Comparison of ENCODE assay signal across 32 mouse cellular contexts in genomic region chr11:70512709-70513342, GRCm38 (mm10). TPM values are rescaled to one million over a fixed set of nuclear protein-coding genes. Genes with fewer than 3 reads are reported as not detected.
DNase-seq lines count a peak whose midpoint lies in the region; ATAC-seq and TF ChIP-seq lines count a peak whose summit lies in the region.
"Had no signal": no experiment of that assay in that cellular context is flagged by ENCODE, and none has a peak within 500 bp of the region (broad histone marks: within the 10 kb centered on the region; RNA-seq: fewer than 3 reads in every experiment).

No protein-coding gene starts in this region.

- no peak for TF ChIP-seq CTCF in gastrocnemius, adult 2 months (IDR thresholded peaks at IDR 0.05)
- TF ChIP-seq CTCF in CH12.LX (conservative IDR thresholded peaks at IDR 0.05 in 1 of 2, IDR thresholded peaks at IDR 0.05 in 1 of 2; ENCODE audit: low read depth in 2 of 2, low read length in 2 of 2): no peak

- peaks cover 20 to 69% of the 10 kb centered on the region in 2 experiments for H3K4me1 ChIP-seq in CH12.LX (ENCODE audit: control insufficient read depth in 1 of 2, insufficient read depth in 2 of 2)
- peaks cover 19% of the 10 kb centered on the region for H3K4me1 ChIP-seq in kidney, embryonic 15.5 days

- peak; percentile 78 for TF ChIP-seq EP300 in CH12.LX (IDR thresholded peaks at IDR 0.05; ENCODE audit: low read length)

- no peaks in the 10 kb centered on the region for H3K79me2 ChIP-seq in CH12.LX (replicated peaks; ENCODE audit: control insufficient read depth, extremely low read depth, insufficient read depth, poor library complexity, severe bottlenecking)

- peak overlapping the region; percentile 31; the same call in 1 of the 2 replicates for H3K27ac ChIP-seq in gastrocnemius, adult 2 months
- peak overlapping the region; percentile 79 for H3K27ac ChIP-seq in CH12.LX (ENCODE audit: insufficient read depth, low read depth)
- no peak overlapping the region for H3K27ac ChIP-seq in kidney, embryonic 15.5 days
- H3K27ac ChIP-seq: forebrain, embryonic 13.5 days; heart, adult 2 months; heart, embryonic 10.5 days; heart, embryonic 13.5 days; hindbrain, embryonic 15.5 days had no signal

- H3K4me2 ChIP-seq in CH12.LX (ENCODE audit: insufficient read depth, low read depth, poor library complexity, severe bottlenecking): peak overlapping the region; percentile 70
- H3K4me2 ChIP-seq in kidney, embryonic 15.5 days: no peak overlapping the region
- H3K4me2 ChIP-seq: forebrain, embryonic 13.5 days; heart, embryonic 13.5 days; hindbrain, embryonic 15.5 days had no signal

- no peak for ATAC-seq in kidney, embryonic 15.5 days (replicated peaks; ENCODE audit: low FRiP score)
- ATAC-seq: forebrain, embryonic 13.5 days; forebrain, embryonic 16.5 days; intestine, embryonic 16.5 days had no signal

- TF ChIP-seq RAD21 in CH12.LX (IDR thresholded peaks at IDR 0.05; ENCODE audit: low read depth, low read length): no peak

- dilution Hi-C loops in CH12.LX (cut with MboI; ENCODE audit: extremely low pct_ligation_motif_present, extremely low pct_unique_long_range_greater_than_20kb, low sequenced_read_pairs): no loop called here

- H3K36me3 ChIP-seq in CH12.LX (replicated peaks in 1 of 2; ENCODE audit: control insufficient read depth in 1 of 2, insufficient read depth in 1 of 2, low read length in 1 of 2): no peaks in the 10 kb centered on the region
- H3K36me3 ChIP-seq in kidney, embryonic 15.5 days: no peaks in the 10 kb centered on the region
- H3K36me3 ChIP-seq: forebrain, embryonic 10.5 days; heart, embryonic 10.5 days; heart, embryonic 13.5 days; hindbrain, embryonic 15.5 days had no signal

- WGBS in kidney, embryonic 15.5 days: 76% methylated on average over 7 of the region's 7 CpGs

- TF ChIP-seq POLR2A in CH12.LX (IDR thresholded peaks at IDR 0.05; ENCODE audit: low read depth, low read length): no peak; the same call in 1 of the 2 replicates

- H3K9me3 ChIP-seq in CH12.LX (replicated peaks; ENCODE audit: low read length): no peaks in the 10 kb centered on the region
- no peaks in the 10 kb centered on the region for H3K9me3 ChIP-seq in kidney, embryonic 15.5 days (replicated peaks)
- H3K9me3 ChIP-seq: forebrain, embryonic 10.5 days; forebrain, embryonic 13.5 days; heart, embryonic 10.5 days; heart, embryonic 13.5 days; hindbrain, embryonic 15.5 days had no signal

- peak overlapping the region; percentile 56 for H3K9ac ChIP-seq in CH12.LX (ENCODE audit: insufficient read depth, low read depth)
- no peak overlapping the region for H3K9ac ChIP-seq in kidney, embryonic 15.5 days
- H3K9ac ChIP-seq: forebrain, embryonic 13.5 days; heart, embryonic 13.5 days; hindbrain, embryonic 15.5 days had no signal

- H3K27me3 ChIP-seq in CH12.LX (replicated peaks): no peaks in the 10 kb centered on the region
- peaks cover 19% of the 10 kb centered on the region for H3K27me3 ChIP-seq in kidney, embryonic 15.5 days
- H3K27me3 ChIP-seq: forebrain, embryonic 13.5 days; hindbrain, embryonic 15.5 days had no signal

- H3K4me3 ChIP-seq in gastrocnemius, adult 2 months: no peak overlapping the region
- peak overlapping the region; percentile 0 to 22 (median 22) for H3K4me3 ChIP-seq in CH12.LX (replicated peaks in 1 of 3; ENCODE audit: low read depth in 2 of 3, low read length in 2 of 3, poor library complexity in 1 of 3)
- no peak overlapping the region for H3K4me3 ChIP-seq in kidney, embryonic 15.5 days (replicated peaks)
- H3K4me3 ChIP-seq: forebrain, embryonic 10.5 days; forebrain, embryonic 13.5 days; heart, adult 2 months; heart, embryonic 10.5 days; heart, embryonic 13.5 days; hindbrain, embryonic 15.5 days had no signal

- in situ Hi-C loops in CH12.LX (cut with MboI; ENCODE audit: low pct_ligation_motif_present, low pct_unique_long_range_greater_than_20kb, low sequenced_read_pairs): no loop called here

- intact Hi-C loops in gastrocnemius, adult 2 months (cut with DNase I): no loop called here

- no peak for DNase-seq in gastrocnemius, adult 2 months
- DNase-seq in gastrocnemius, postnatal 4 days (ENCODE audit: low spot score in 2 of 2): no peak
- DNase-seq in CH12.LX (ENCODE audit: extremely low read depth): peak; percentile 75
- peak; percentile 72 for DNase-seq in induced T-regulatory cell, adult 2 months (ENCODE audit: low read depth)
- no peak for DNase-seq in adrenal gland, adult 2 months
- no peak for DNase-seq in kidney, adult 18-20 months
- DNase-seq: adrenal gland, adult 8-10 months; adrenal gland, postnatal 25 days; B cell, adult 2 months; cerebellum, adult 18-20 months; cerebellum, adult 9-10 months; cerebellum, postnatal 14 days; kidney, adult 2 months had no signal

TF ChIP-seq in CH12.LX, 34 proteins besides CTCF, POLR2A, EP300 and RAD21 (continues in another document):
- TF ChIP-seq JUND (conservative IDR thresholded peaks at IDR 0.05; ENCODE audit: low read depth, low read length) (peak; percentile 41; the same call in 1 of the 2 replicates), RCOR1 (conservative IDR thresholded peaks at IDR 0.05; ENCODE audit: low read depth, low read length) (peak; percentile 78; the same call in 1 of the 2 replicates), MAFK (IDR thresholded peaks at IDR 0.05; ENCODE audit: insufficient replicate concordance, low read length) (peak; percentile 66; the same call in 1 of the 2 replicates), IRF4 (IDR thresholded peaks at IDR 0.05; ENCODE audit: low read depth, low read length) (peak; percentile 84), MAX (IDR thresholded peaks at IDR 0.05; ENCODE audit: low read length) (peak; percentile 61; the same call in 1 of the 2 replicates), HCFC1 (IDR thresholded peaks at IDR 0.05; ENCODE audit: low read depth, low read length) (peak; percentile 34; the same call in 1 of the 2 replicates), TCF12 (IDR thresholded peaks at IDR 0.05; ENCODE audit: low read depth, low read length) (peak; percentile 70; the same call in 1 of the 2 replicates), ELF1 (IDR thresholded peaks at IDR 0.05; ENCODE audit: low read depth, low read length) (0 out of 2 replicates have a peak, but pooled peaks have one; percentile 36), CHD2 (IDR thresholded peaks at IDR 0.05; ENCODE audit: low read length) (peak; percentile 77), ZMIZ1 (IDR thresholded peaks at IDR 0.05; ENCODE audit: low read depth, low read length) (0 out of 2 replicates have a peak, but pooled peaks have one; percentile 55), ZKSCAN1 (IDR thresholded peaks at IDR 0.05; ENCODE audit: borderline replicate concordance, low read depth, low read length) (no peak), ZNF384 (IDR thresholded peaks at IDR 0.05; ENCODE audit: low read depth, low read length) (no peak), BHLHE40 (IDR thresholded peaks at IDR 0.05; ENCODE audit: low read depth, low read length) (peak; percentile 60), KAT2A (IDR thresholded peaks at IDR 0.05; ENCODE audit: insufficient replicate concordance, low read length) (0 out of 2 replicates have a peak, but pooled peaks have one; percentile 51), MXI1 (IDR thresholded peaks at IDR 0.05; ENCODE audit: low read depth, low read length) (no peak), JUN (IDR thresholded peaks at IDR 0.05; ENCODE audit: insufficient read depth, low read depth, low read length) (no peak)

RNA-seq across cellular contexts. Expression of gene Vmo1, which starts 1.6 kb away (rescaled TPM):
- not detected for total RNA-seq in gastrocnemius, adult 2 months (2021)
- under 1 TPM; 0.86 to 0.88 TPM for total RNA-seq in gastrocnemius, postnatal 4 days (2021)
- total RNA-seq in CH12.LX (2012; rRNA removed) (0.21 TPM in 1 of 2 replicates, not detected in the other), CH12.LX (2014; rRNA removed) (0.70 TPM in 1 of 2 replicates, not detected in the other)
- 0.36 and 0.63 TPM in 2 replicates for polyA plus RNA-seq in CH12.LX (2012; ENCODE audit: insufficient read length, low read depth)
- polyA plus RNA-seq in kidney, embryonic 15.5 days (2015; fragmentation: Nextera tagmentation; extraction: Ambion mirVana): 0.35 and 0.40 TPM in 2 replicates
- total RNA-seq in adrenal gland, adult 2 months (2021): under 1 TPM in 1 of 2 experiments, not detected in 1; 0.45 TPM
- not detected in 2 replicates for polyA plus RNA-seq in adrenal gland, adult 2 months (2012; rRNA removed)
- total RNA-seq: adrenal gland, postnatal 25 days; gastrocnemius, adult 8-10 months; gastrocnemius, postnatal 25 days; granulocyte monocyte progenitor cell, adult 5-6 weeks; heart, adult 2 months had no signal
- polyA plus RNA-seq: forebrain, embryonic 13.5 days; forebrain, embryonic 16.5 days; heart, adult 2 months; heart, embryonic 10.5 days; heart, embryonic 13.5 days; hindbrain, embryonic 15.5 days; kidney, adult 2 months had no signal

RNA-seq across cellular contexts. Expression of gene Gltpd2, which starts 6.2 kb away (rescaled TPM):
- not detected for total RNA-seq in gastrocnemius, adult 2 months (2021)
- under 1 TPM in 1 of 2 experiments, not detected in 1; 0.25 TPM for total RNA-seq in gastrocnemius, postnatal 4 days (2021)
- total RNA-seq in CH12.LX (2012; rRNA removed): not detected in 2 replicates
- not detected in 2 replicates for total RNA-seq in CH12.LX (2014; rRNA removed)
- polyA plus RNA-seq in CH12.LX (2012; ENCODE audit: insufficient read length, low read depth): 0.19 TPM in 1 of 2 replicates, not detected in the other
- 0.91 and 1.1 TPM in 2 replicates for polyA plus RNA-seq in kidney, embryonic 15.5 days (2015; fragmentation: Nextera tagmentation; extraction: Ambion mirVana)
- under 1 TPM in 1 of 2 experiments, not detected in 1; 0.23 TPM for total RNA-seq in adrenal gland, adult 2 months (2021)
- polyA plus RNA-seq in adrenal gland, adult 2 months (2012; rRNA removed): 0.22 and 0.31 TPM in 2 replicates
- total RNA-seq: adrenal gland, adult 8-10 months; adrenal gland, postnatal 25 days; gastrocnemius, adult 8-10 months; gastrocnemius, postnatal 25 days; granulocyte monocyte progenitor cell, adult 5-6 weeks; heart, adult 2 months; heart, postnatal 14 days; heart, postnatal 4 days had no signal
- polyA plus RNA-seq: brain, embryonic 14.5 days; embryonic facial prominence, embryonic 11.5 days; forebrain, embryonic 13.5 days; heart, adult 2 months had no signal

RNA-seq across cellular contexts. Expression of gene Tm4sf5, which starts 7.8 kb away (rescaled TPM):
- total RNA-seq in gastrocnemius, adult 2 months (2021): not detected
- total RNA-seq in gastrocnemius, postnatal 4 days (2021): not detected
- total RNA-seq in CH12.LX (2012; rRNA removed) (3.6 and 5.5 TPM in 2 replicates), CH12.LX (2014; rRNA removed) (8.8 and 11.7 TPM in 2 replicates)
- 24.5 and 32.5 TPM in 2 replicates for polyA plus RNA-seq in CH12.LX (2012; ENCODE audit: insufficient read length, low read depth)
- 0.82 and 0.88 TPM in 2 replicates for polyA plus RNA-seq in kidney, embryonic 15.5 days (2015; fragmentation: Nextera tagmentation; extraction: Ambion mirVana)
- total RNA-seq in adrenal gland, adult 2 months (2021): 1 to 10 TPM in 1 of 2 experiments, under 1 TPM in 1; 0.52 to 1.5 TPM
- polyA plus RNA-seq in adrenal gland, adult 2 months (2012; rRNA removed): 0.51 TPM in 1 of 2 replicates, not detected in the other
- total RNA-seq: adrenal gland, adult 8-10 months; adrenal gland, postnatal 25 days; gastrocnemius, adult 8-10 months; gastrocnemius, postnatal 25 days; granulocyte monocyte progenitor cell, adult 5-6 weeks had no signal
- polyA plus RNA-seq: embryonic facial prominence, embryonic 11.5 days; embryonic facial prominence, embryonic 14.5 days; hindbrain, embryonic 11.5 days had no signal

RNA-seq across cellular contexts. Expression of gene Psmb6, which starts 12.3 kb away (rescaled TPM):
- 100 to 1,000 TPM; 229 to 241 TPM for total RNA-seq in gastrocnemius, adult 2 months (2021)
- 100 to 1,000 TPM; 349 to 357 TPM for total RNA-seq in gastrocnemius, postnatal 4 days (2021)
- total RNA-seq in CH12.LX (2012; rRNA removed): 921 and 922 TPM in 2 replicates
- total RNA-seq in CH12.LX (2014; rRNA removed): 749 and 831 TPM in 2 replicates
- polyA plus RNA-seq in CH12.LX (2012; ENCODE audit: insufficient read length, low read depth): 779 and 831 TPM in 2 replicates
- polyA plus RNA-seq in kidney, embryonic 15.5 days (2015; fragmentation: Nextera tagmentation; extraction: Ambion mirVana): 755 and 782 TPM in 2 replicates
- total RNA-seq in adrenal gland, adult 2 months (2021): 100 to 1,000 TPM; 269 to 295 TPM
- polyA plus RNA-seq in adrenal gland, adult 2 months (2012; rRNA removed): 227 and 268 TPM in 2 replicates

RNA-seq across cellular contexts. Expression of gene Gm40193, which starts 19.9 kb away (rescaled TPM):
- not detected for total RNA-seq in gastrocnemius, adult 2 months (2021)
- not detected for total RNA-seq in gastrocnemius, postnatal 4 days (2021)
- total RNA-seq in CH12.LX (2012; rRNA removed): not detected in 2 replicates
- total RNA-seq in CH12.LX (2014; rRNA removed): not detected in 2 replicates
- polyA plus RNA-seq in CH12.LX (2012; ENCODE audit: insufficient read length, low read depth): not detected in 2 replicates
- not detected in 2 replicates for polyA plus RNA-seq in kidney, embryonic 15.5 days (2015; fragmentation: Nextera tagmentation; extraction: Ambion mirVana)
- not detected for total RNA-seq in adrenal gland, adult 2 months (2021)
- polyA plus RNA-seq in adrenal gland, adult 2 months (2012; rRNA removed): not detected in 2 replicates
- total RNA-seq: adrenal gland, adult 8-10 months; adrenal gland, postnatal 25 days; gastrocnemius, adult 8-10 months; gastrocnemius, postnatal 25 days; granulocyte monocyte progenitor cell, adult 5-6 weeks; heart, adult 2 months; heart, postnatal 14 days; heart, postnatal 4 days had no signal
- polyA plus RNA-seq: brain, embryonic 14.5 days; embryonic facial prominence, embryonic 11.5 days; forebrain, embryonic 10.5 days; forebrain, embryonic 13.5 days; forebrain, embryonic 16.5 days; heart, adult 2 months; heart, embryonic 10.5 days; heart, embryonic 13.5 days; heart, embryonic 16.5 days; hindbrain, embryonic 11.5 days; hindbrain, embryonic 15.5 days; intestine, embryonic 16.5 days; kidney, adult 2 months had no signal

Comparison
In these comparisons a context has a peak if more than half of its experiments do, and no peak if none do; other contexts are left out.
1. DNase-seq: peak in CH12.LX (single experiment) and induced T-regulatory cell, adult 2 months (single experiment); none in gastrocnemius, adult 2 months (single experiment), gastrocnemius, postnatal 4 days (0 of 2), adrenal gland, adult 2 months (single experiment) and kidney, adult 18-20 months (single experiment).
2. H3K4me3 ChIP-seq: peak in CH12.LX (3 of 3); none in gastrocnemius, adult 2 months (single experiment) and kidney, embryonic 15.5 days (single experiment).